Mouse (Mus musculus) frontal cortex, adult 2 months (tissue): ENCODE results near the gene Fbxl13. TPM values are rescaled to one million over a fixed set of nuclear protein-coding genes. Genes with fewer than 3 reads are reported as not detected.
A peak's percentile ranks its signal among the peaks of the same experiment; 100 is the strongest.

Experiments
- DNase-seq, 2 experiments: peaks; one replicate each; pipeline ENCODE4 v3.0.0; 2022; ENCODE audit warnings: low spot score in 1 of 2; ENCODE audit errors: extremely low spot score in 1 of 2
- polyA plus RNA-seq: library from polyadenylated mRNA; depleted of rRNA; stranded (reverse); fragments of >200 nt; gene quantifications from 2 replicates; pipeline ENCODE4 v1.2.3, GENCODE M21; 2012

Gene Fbxl13
- polyA plus RNA-seq, 1 experiment = 0.20 TPM

GRCm38 (mm10) chr5:21489135-21489534 lies 156.3 kb downstream of the Fbxl13 start:
- DNase-seq = no peak

GRCm38 (mm10) chr5:21488506-21488905 lies 156.9 kb downstream of the Fbxl13 start:
- DNase-seq = peak in 1 of 2 experiments; percentile 28

- DNase-seq = no peak
These were observed 157.7 kb downstream of the Fbxl13 start for GRCm38 (mm10) chr5:21487716-21488115.

- no peak for DNase-seq
These were observed 158.1 kb downstream of the Fbxl13 start for GRCm38 (mm10) chr5:21487306-21487705.

DNA sequence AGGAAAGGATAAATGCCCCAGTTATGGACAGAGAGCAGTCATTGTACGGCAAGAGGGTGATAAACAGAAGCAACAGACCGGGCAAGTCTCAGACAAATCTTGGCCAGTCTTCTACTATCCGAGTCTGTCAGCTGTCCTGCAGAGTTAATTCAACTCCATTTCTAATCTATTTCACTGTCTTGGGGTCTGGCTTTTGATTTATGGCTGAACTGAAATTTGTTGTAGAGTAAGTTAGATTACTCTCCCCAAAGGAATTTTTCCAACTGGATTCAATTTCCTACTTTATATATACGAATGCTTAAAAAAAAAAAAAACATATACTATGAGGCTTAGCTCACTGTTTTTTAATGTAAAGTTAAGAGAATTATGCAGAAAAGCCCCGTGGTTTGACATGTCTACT lies 158.6 kb downstream of the Fbxl13 start:
- DNase-seq = no peak

GRCm38 (mm10) chr5:21485197-21485829 lies 160.1 kb downstream of the Fbxl13 start:
- DNase-seq = no peak

GRCm38 (mm10) chr5:21483275-21483674 lies 162.2 kb downstream of the Fbxl13 start:
- DNase-seq = no peak

DNA sequence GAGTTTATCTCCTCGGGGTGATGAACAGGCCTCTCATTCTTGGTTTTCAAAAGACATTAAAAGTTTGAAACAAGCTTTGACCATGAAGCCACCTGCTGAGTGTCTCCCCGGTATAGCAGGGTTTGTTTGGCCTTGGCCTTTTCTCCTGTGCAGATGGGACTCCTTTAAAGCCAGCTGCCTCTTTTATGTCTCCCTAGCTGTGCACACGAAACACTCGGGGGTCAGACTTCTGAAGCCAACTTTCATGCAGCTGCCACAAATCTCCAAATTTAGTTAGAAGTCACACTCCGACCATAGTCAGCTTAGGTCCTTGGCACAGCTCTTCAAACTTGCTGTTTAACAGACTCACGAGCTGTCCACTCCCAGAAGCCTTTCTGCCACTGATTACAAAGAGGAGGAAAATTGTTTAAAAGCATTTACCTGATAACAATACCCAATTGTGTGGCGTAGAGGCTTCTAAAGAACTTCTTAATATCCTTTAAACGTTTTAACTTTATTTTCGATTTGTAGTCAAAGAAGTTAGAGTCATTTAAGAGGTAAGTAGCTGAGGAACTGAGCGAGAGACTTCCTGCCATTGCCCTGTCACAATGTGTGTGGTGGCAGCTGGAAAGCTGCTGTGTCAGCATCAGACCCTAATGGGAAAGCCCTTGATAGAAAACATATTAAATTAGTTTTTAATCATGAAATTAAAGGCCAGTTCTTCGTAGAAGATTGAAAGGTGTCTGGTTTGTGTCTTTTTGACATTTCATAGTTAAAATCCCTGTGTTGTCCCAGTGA lies 162.8 kb downstream of the Fbxl13 start:
- DNase-seq = no peak

DNA sequence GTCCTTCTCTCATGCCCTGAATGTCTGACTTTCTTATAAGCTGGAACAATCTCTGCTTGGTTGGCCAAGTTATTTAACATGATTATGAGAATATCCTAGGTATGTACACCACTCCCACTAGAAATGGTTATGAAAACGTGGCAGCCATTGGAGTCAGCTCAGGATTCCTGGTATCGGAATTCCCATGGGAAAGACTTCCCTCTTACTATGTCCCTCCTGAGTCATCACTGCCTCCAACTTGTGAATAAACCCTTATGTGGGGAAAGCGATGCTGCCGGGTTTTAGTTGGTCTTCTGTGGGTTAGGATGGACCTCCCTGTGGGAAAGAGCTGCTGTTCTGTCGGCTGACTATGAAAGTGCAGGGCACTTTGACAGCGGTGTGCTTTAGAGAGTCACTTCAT lies 163.9 kb downstream of the Fbxl13 start:
- no peak for DNase-seq

- no peak for DNase-seq
These were observed 165.7 kb downstream of the Fbxl13 start for GRCm38 (mm10) chr5:21479746-21480145.

GRCm38 (mm10) chr5:21478428-21478827 lies 167.0 kb downstream of the Fbxl13 start:
- DNase-seq = no peak

DNA sequence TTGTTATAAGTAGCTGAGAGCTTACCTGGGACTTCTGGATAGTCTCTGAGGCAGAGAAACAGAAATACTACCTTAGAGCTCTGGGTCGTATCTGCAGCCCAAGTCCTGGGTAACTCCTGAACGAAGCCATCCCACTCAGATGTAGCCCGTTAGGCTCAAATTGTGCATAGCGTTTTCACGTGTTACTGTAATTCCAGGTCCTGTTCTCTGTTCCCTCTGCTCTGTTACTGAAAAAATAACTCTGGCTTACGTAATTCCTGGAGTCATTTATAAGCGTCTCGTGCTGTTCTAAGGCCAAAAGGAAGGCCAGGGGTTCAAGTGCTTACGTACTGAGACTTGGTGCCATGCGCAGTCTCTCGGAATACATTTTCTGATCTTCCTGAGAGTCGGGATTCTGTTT lies 177.3 kb downstream of the Fbxl13 start:
- no peak for DNase-seq

DNA sequence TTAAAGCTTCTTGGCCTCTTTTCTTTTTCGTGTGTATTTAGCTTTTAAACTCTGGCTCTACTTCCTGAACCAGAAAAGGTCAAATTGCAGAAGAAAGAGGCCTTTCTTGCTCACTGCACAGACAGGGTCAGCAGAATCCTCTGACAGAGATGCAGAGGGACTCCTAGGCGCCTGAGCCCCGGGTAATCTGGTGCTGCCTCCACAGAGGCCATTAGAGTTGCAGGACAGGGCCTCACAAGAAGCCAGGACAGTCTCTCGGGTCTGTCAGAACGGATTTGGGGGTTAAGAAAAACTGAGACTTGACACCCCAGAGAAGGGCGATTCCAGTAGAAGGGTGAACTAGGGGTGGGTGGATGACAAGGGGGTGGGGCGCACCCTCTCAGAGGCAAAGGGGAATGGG lies 178.0 kb downstream of the Fbxl13 start:
- no peak for DNase-seq

- DNase-seq = peak in 1 of 2 experiments; percentile 27
These were observed 204.5 kb downstream of the Fbxl13 start for GRCm38 (mm10) chr5:21440833-21441530.

- no peak for DNase-seq
These were observed 205.9 kb downstream of the Fbxl13 start for GRCm38 (mm10) chr5:21439446-21440110.

GRCm38 (mm10) chr5:21438428-21438827 lies 207.0 kb downstream of the Fbxl13 start:
- no peak for DNase-seq

DNA sequence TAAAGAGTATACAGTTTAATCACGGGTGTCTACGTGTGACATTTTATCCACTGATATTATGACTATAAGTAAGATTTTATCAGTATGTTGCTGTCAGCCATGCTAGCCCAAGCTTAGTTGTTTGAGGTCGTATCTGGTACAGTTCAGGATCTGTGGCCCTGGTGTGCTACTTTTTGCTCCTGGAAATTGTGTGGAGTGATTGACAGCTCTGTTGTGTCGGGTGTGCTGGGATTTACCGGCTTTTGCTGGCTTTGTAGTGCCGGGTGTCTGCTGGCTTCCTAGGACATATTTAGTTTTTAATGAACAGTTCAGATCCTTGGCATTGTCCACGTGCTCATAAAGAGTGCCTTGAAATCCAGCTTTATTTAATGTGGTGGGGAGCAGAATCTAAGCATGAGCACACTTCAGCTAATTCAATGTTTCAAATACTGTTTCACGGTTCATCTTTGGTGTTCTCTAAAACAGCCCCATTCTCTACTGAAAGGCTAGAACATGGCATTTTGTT lies 208.9 kb downstream of the Fbxl13 start:
- no peak for DNase-seq

- DNase-seq = peak; percentile 23 to 74
These were observed 211.1 kb downstream of the Fbxl13 start for GRCm38 (mm10) chr5:21434148-21434929.
